Mouse (Mus musculus) CH12.LX (cell line): ENCODE measurements at regions not wholly inside any gene's neighbourhood (a gene's known extent, or its start where the extent isn't known, plus 50 kb on each side); places are given as distances from the start of the nearest gene placed in this dataset.

Experiments
- CTCF ChIP-seq, 2 experiments: IDR thresholded peaks in 1 of 2; conservative IDR thresholded peaks in 1 of 2; 2 replicates each; pipeline ENCODE4 v1.5.1; 2011 to 2012; ENCODE audit warnings: low read depth in 2 of 2, low read length in 2 of 2, improper control_type of control experiment in 1 of 2, inconsistent platforms in 1 of 2, mild to moderate bottlenecking in 1 of 2, moderate library complexity in 1 of 2
- EP300 ChIP-seq: IDR thresholded peaks from 2 replicates; pipeline ENCODE4 v1.6.1; 2011; ENCODE audit warnings: low read length, improper control_type of control experiment
- GABPA ChIP-seq: IDR thresholded peaks from 2 replicates; pipeline ENCODE4 v1.6.1; 2012; ENCODE audit warnings: low read depth, low read length, improper control_type of control experiment, inconsistent platforms; ENCODE audit not compliant: insufficient replicate concordance
- HCFC1 ChIP-seq: IDR thresholded peaks from 2 replicates; pipeline ENCODE4 v1.6.1; 2012; ENCODE audit warnings: low read depth, mild to moderate bottlenecking, inconsistent platforms, low read length, improper control_type of control experiment
- MAX ChIP-seq: IDR thresholded peaks from 2 replicates; pipeline ENCODE4 v1.6.1; 2011; ENCODE audit warnings: low read length, improper control_type of control experiment
- MAZ ChIP-seq: IDR thresholded peaks from 2 replicates; pipeline ENCODE4 v1.6.1; 2012; ENCODE audit warnings: low read depth, mild to moderate bottlenecking, inconsistent platforms, low read length, improper control_type of control experiment, moderate library complexity
- MXI1 ChIP-seq: IDR thresholded peaks from 2 replicates; pipeline ENCODE4 v1.6.1; 2011; ENCODE audit warnings: mild to moderate bottlenecking, low read depth, low read length, improper control_type of control experiment
- MYC ChIP-seq: IDR thresholded peaks from 2 replicates; pipeline ENCODE4 v1.6.1; 2011; ENCODE audit warnings: low read depth, mild to moderate bottlenecking, improper control_type of control experiment, low read length
- NRF1 ChIP-seq: IDR thresholded peaks from 2 replicates; pipeline ENCODE4 v1.6.1; 2014; ENCODE audit warnings: low read depth, mild to moderate bottlenecking, inconsistent platforms, low read length, improper control_type of control experiment, moderate library complexity
- SMC3 ChIP-seq: IDR thresholded peaks from 2 replicates; pipeline ENCODE4 v1.6.1; 2011; ENCODE audit warnings: low read depth, low read length, improper control_type of control experiment
- TBP ChIP-seq: conservative IDR thresholded peaks from 2 replicates; pipeline ENCODE4 v1.6.1; 2011; ENCODE audit warnings: low read depth, low read length, improper control_type of control experiment
- UBTF ChIP-seq: IDR thresholded peaks from 2 replicates; pipeline ENCODE4 v1.6.1; 2012; ENCODE audit warnings: low read depth, mild to moderate bottlenecking, inconsistent platforms, low read length, improper control_type of control experiment, moderate library complexity

- TF ChIP-seq TBP: no peak
- no peak for TF ChIP-seq MAZ
- no peak for TF ChIP-seq HCFC1
- TF ChIP-seq MYC: no peak
- TF ChIP-seq SMC3: no peak
- no peak for TF ChIP-seq MAX
- no peak for TF ChIP-seq CTCF (conservative IDR thresholded peaks at IDR 0.05 in 1 of 2, IDR thresholded peaks at IDR 0.05 in 1 of 2; ENCODE audit: low read depth in 2 of 2, low read length in 2 of 2)
- no peak for TF ChIP-seq UBTF
- TF ChIP-seq MXI1: no peak
- TF ChIP-seq EP300: no peak
- no peak for TF ChIP-seq GABPA
- TF ChIP-seq NRF1: no peak
Observed at GRCm38 (mm10) chr7:82971244-82971643, 104.1 kb downstream of the Mex3b start.
